Mouse (Mus musculus) liver, embryonic 11.5 days (tissue): ENCODE measurements around the gene Hist2h2aa2. TPM values are rescaled to one million over a fixed set of nuclear protein-coding genes. Genes with fewer than 3 reads are reported as not detected.

Experiments
- ATAC-seq: fragments of 200-750 bp; cut with Nextera tagmentation; replicated peaks from 2 replicates; pipeline ENCODE4 v1.8.0; 2017; ENCODE audit warnings: moderate number of reproducible peaks, mild to moderate bottlenecking, moderate TSS enrichment, moderate library complexity; ENCODE audit not compliant: low FRiP score
- DNase-seq: peaks from one replicate; pipeline ENCODE4 v3.0.0-alpha.2; 2017; ENCODE audit warnings: low spot score
- H3K27ac ChIP-seq: fragments of 300-500 bp; sonication (generic); 2 replicates; pipeline ENCODE4 v1.5.1; 2014; ENCODE audit warnings: mild to moderate bottlenecking, low read depth, low read length, control low read depth
- H3K27me3 ChIP-seq: fragments of 300-500 bp; sonication (generic); replicated peaks from 2 replicates; pipeline ENCODE4 v1.6.1; 2014; ENCODE audit warnings: low read length, mixed read lengths; ENCODE audit not compliant: control insufficient read depth, insufficient read depth
- H3K36me3 ChIP-seq: fragments of 300-500 bp; sonication (generic); 2 replicates; pipeline ENCODE4 v1.6.1; 2014; ENCODE audit warnings: mild to moderate bottlenecking, low read length, moderate library complexity, mixed read lengths; ENCODE audit not compliant: control insufficient read depth, insufficient read depth
- H3K4me1 ChIP-seq: fragments of 300-500 bp; sonication (generic); replicated peaks from 2 replicates; pipeline ENCODE4 v1.6.1; 2014; ENCODE audit warnings: low read length, mixed read lengths; ENCODE audit not compliant: control insufficient read depth, insufficient read depth
- H3K4me2 ChIP-seq: fragments of 300-500 bp; sonication (generic); 2 replicates; pipeline ENCODE4 v1.6.1; 2014; ENCODE audit warnings: mild to moderate bottlenecking, control low read depth, moderate library complexity
- H3K4me3 ChIP-seq: fragments of 300-500 bp; sonication (generic); 2 replicates; pipeline ENCODE4 v1.5.1; 2014; ENCODE audit warnings: low read depth, low read length, control low read depth
- H3K9ac ChIP-seq: fragments of 300-500 bp; sonication (generic); 2 replicates; pipeline ENCODE4 v1.6.1; 2014; ENCODE audit warnings: low read depth, low read length, control low read depth
- H3K9me3 ChIP-seq: fragments of 300-500 bp; sonication (generic); 2 replicates; pipeline ENCODE4 v1.6.1; 2016; ENCODE audit warnings: low read length, inconsistent platforms, mixed read lengths; ENCODE audit not compliant: control insufficient read depth
- WGBS: fragments of 180-500 bp; shearing (Covaris S2); extraction: QIAGEN DNeasy Blood & Tissue Kit; methylation state at CpG from one replicate; pipeline ENCODE4 v1.1.7; 2014; 5-methylcytosine and 5-hydroxymethylcytosine counted together
- polyA plus RNA-seq: library from polyadenylated mRNA; unstranded; fragments of >200 nt; fragmentation: Nextera tagmentation; extraction: Ambion mirVana; gene quantifications from 2 replicates; pipeline ENCODE4 v1.2.1, GENCODE M21; 2014

Gene Hist2h2aa2
- polyA plus RNA-seq, 1 experiment from 2014 or later, result 34.5 TPM

DNA sequence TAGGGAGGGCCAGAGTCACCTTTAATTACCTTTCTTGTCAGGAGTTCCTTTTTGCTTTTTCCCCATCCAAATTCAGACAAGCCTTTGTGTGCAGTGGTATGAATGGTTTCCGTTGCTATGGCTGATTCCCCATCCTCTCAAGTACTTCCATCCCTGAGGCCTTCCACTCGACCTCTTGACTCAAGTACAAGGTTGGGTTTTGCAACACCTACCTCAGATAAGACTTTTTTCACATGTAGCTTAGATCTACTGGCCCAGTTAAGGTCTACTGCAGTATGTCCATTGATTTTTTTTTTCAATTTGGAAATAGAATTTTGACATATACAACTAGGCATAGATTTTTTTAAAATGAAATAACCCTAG is 8.3 kb downstream of the Hist2h2aa2 start:
- Histone ChIP-seq H3K27ac (no peak overlapping the region), H3K4me1 (no peaks in the 10 kb centered on the region), H3K4me2 (no peak overlapping the region), H3K27me3 (no peaks in the 10 kb centered on the region), H3K4me3 (no peak overlapping the region), H3K9ac (no peak overlapping the region), H3K36me3 (no peaks in the 10 kb centered on the region), H3K9me3 (no peaks in the 10 kb centered on the region)
- ATAC-seq (no peak), DNase-seq (no peak)
- 62% methylated on average over 2 of the region's 2 CpGs for WGBS

DNA sequence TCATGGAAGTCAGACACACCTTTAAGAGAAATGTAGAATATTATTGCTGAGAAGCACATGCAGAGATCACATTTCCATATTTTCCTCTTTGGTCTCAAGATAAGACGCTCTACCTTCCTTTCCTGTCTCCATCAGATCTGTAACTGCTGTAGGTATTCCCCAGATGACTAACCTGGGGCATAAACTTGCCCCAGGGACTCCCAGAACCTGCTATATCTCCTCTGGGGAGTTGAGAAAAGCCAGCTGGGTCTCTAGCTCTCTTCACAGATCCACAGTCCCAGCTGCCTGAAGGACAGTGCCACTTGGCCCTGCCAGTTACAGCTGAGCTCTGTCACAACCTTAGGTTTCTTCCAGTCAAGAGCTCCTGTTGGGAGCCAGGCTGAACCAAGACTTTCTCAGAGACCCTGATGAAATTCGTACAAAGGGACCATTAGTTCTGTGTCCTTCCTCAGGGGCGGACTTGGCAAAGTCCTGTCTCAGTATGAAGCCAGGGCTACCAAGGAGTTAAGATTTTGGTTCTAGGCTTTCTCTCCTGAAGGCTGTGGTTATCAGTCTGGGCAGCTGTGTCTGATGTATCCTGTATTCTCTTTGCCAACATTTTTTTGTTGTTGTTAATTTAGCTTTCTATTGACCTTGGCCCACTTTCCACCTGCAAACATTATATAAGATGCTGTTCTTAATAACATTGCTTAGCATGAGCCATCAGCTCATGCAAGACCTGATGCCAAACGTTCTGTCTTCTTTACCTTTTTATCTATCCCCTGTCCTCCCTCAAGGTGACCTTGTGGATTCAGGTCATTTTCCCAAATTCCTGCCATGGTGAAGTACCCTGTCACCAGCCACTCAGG is 8.9 kb downstream of the Hist2h2aa2 start:
- Histone ChIP-seq H3K4me3 (no peak overlapping the region), H3K9ac (no peak overlapping the region), H3K9me3 (no peaks in the 10 kb centered on the region), H3K27ac (no peak overlapping the region), H3K4me2 (no peak overlapping the region), H3K27me3 (no peaks in the 10 kb centered on the region), H3K36me3 (no peaks in the 10 kb centered on the region), H3K4me1 (peaks cover under 1% of the 10 kb centered on the region; the same call in 1 of the 2 replicates)
- DNase-seq, result no peak
- ATAC-seq, result no peak
- WGBS, result 75% methylated on average over 4 of the region's 4 CpGs

DNA sequence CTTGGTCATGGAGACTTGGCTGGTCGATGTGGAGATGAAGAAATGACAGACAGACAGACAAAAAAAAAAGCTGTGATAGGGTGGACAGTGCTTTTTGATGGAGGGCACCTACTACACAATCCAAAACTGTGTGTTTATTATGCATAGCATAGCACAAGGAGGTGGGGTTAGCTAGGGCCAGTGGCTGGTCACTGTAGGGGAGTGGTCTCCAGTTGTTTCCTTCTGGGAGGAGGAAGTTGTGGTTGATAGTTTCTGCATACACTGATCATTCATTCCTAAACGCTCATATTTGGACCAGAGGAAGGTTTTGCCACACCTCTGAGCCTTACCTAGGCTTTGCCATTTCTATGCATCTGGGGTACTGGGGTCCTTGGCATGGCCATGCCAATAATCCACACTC is 9.7 kb downstream of the Hist2h2aa2 start:
- H3K36me3 ChIP-seq, result no peaks in the 10 kb centered on the region
- ATAC-seq (no peak), DNase-seq (no peak)
- no peak overlapping the region for H3K27ac ChIP-seq
- H3K27me3 ChIP-seq, result no peaks in the 10 kb centered on the region
- H3K4me1 ChIP-seq, result peaks cover 8% of the 10 kb centered on the region
- 52% methylated on average over 2 of the region's 2 CpGs for WGBS
- no peaks in the 10 kb centered on the region for H3K9me3 ChIP-seq
- no peak overlapping the region for H3K9ac ChIP-seq
- no peak overlapping the region for H3K4me3 ChIP-seq
- no peak overlapping the region for H3K4me2 ChIP-seq

DNA sequence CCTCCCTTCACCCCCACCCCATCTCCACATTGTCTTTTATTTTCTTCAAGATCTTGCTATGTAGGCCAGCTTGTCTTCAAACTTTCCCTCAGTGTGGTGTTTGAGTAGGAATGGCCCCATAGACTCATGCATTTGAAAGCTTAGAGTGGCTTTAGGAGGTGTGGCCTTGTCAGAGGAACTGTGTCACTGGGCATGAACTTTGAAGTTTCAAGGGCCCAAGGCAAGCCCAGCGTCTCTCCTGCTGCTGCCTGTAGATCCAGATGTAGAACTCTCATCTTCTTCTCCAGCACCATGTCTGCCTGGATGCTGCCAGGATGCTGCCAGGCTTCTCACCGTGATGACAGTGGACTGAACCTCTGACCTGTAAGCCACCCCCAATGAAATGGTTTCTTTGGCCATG is 11.2 kb downstream of the Hist2h2aa2 start:
- Histone ChIP-seq H3K4me2 (no peak overlapping the region), H3K9me3 (no peaks in the 10 kb centered on the region), H3K4me3 (no peak overlapping the region), H3K36me3 (no peaks in the 10 kb centered on the region), H3K27ac (no peak overlapping the region), H3K4me1 (peaks cover 13% of the 10 kb centered on the region), H3K9ac (no peak overlapping the region), H3K27me3 (no peaks in the 10 kb centered on the region)
- no peak for ATAC-seq
- no peak for DNase-seq
- 76% methylated on average over 2 of the region's 2 CpGs for WGBS

DNA sequence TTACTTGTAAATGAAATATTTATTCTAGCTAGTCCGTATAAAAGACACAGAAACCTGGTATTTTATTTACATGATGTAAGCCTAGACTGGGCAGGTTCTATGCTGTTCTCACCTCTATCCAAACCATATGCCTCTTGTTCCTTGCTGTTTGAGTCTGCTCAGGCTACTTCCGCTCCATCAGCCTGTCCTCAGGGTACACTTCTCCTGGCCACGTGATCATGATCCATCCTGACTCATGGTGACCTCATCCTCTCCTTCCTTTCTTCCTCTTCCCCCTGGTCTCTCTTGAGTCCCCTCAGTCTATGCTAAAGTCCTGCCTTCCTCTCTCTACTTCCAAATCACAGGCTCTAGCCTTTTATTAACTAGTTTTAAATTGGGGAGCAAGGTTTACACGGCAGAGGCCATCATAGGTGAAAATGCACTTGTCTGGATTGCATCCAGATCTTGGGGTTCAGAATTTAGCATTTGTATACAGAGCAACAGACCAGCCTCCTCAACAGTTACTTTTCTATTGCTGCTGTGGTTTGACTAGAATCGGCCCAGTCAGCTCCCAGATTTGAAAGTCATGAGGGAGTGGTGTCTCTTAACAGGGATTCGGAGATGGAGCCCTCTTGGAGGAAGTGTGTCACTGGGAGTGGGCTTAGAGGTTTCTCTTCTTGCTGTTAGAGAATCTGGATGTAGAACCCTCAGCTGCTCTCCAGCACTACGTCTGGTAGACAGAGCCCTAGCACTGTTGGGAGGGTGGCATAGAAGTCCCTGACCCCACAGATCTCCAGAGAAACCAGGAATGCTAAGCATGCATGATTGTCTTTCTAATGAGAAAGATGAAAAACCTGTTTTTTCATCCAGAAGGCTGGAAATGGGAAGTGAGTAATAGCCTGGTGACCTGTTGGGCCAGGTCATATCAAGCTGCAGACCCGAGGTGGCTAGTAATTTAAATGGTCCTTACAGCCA is 13.1 kb downstream of the Hist2h2aa2 start:
- Histone ChIP-seq H3K36me3 (no peaks in the 10 kb centered on the region), H3K4me2 (no peak overlapping the region), H3K9ac (no peak overlapping the region), H3K4me3 (no peak overlapping the region), H3K27ac (no peak overlapping the region), H3K27me3 (no peaks in the 10 kb centered on the region), H3K9me3 (no peaks in the 10 kb centered on the region), H3K4me1 (peaks cover 26% of the 10 kb centered on the region)
- DNase-seq, result no peak
- ATAC-seq, result no peak; the same call in 1 of the 2 replicates
- WGBS, result 59% methylated on average over 8 of the region's 8 CpGs

DNA sequence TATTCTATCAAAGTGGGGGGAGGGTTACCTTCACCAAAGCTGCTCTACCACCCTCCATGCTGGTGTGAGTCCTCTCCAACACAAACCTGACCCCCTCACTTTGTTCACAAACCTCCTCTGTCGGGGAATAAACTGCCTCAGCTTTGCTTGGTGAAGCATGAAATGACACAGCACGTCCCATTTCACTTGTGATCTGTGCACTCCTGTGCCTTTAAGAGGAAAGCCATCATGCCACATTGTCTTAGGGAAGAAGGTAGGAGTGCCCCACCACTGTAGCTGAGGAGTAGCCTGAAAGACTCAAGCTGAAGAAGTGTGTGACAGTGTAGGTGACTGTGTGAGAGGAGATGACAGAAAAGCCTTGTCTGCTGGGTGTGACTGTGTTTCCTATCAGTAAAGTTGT is 14.7 kb downstream of the Hist2h2aa2 start:
- H3K4me3 ChIP-seq, result no peak overlapping the region

DNA sequence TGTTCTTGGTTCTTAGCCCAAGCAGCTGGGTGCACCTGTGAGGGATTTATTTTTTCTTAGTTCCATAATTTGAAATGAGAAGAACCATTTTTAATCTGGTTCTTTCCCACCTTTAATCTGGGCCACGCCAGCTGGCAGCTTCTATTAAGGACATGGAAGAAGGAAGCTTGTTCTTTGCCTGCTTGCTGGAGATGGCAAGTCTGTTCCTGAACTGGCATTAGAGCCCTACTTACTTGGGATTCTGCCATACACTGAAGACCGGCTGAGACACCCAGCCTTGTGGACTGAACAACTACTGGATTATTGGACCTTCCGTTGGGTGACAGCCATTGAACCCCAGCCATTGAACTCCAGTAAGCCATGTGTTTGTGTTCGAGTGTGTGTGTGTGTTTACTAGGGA is 17.3 kb downstream of the Hist2h2aa2 start:
- Histone ChIP-seq H3K4me1 (peaks cover 33% of the 10 kb centered on the region), H3K9me3 (no peaks in the 10 kb centered on the region), H3K27me3 (no peaks in the 10 kb centered on the region), H3K4me2 (peak overlapping the region; percentile 92), H3K27ac (peak overlapping the region; percentile 100; the same call in 1 of the 2 replicates), H3K4me3 (peak overlapping the region; percentile 61), H3K9ac (peak overlapping the region; percentile 86), H3K36me3 (no peaks in the 10 kb centered on the region)
- ATAC-seq, result no peak
- 88% methylated on average over 4 of the region's 4 CpGs for WGBS
- no peak for DNase-seq

More for the DNA sequence above, 14.7 kb downstream of the Hist2h2aa2 start:
- 43% methylated on average over 2 of the region's 2 CpGs for WGBS
- Histone ChIP-seq H3K36me3 (no peaks in the 10 kb centered on the region), H3K9ac (peak overlapping the region; percentile 21; the same call in 1 of the 2 replicates), H3K27ac (peak overlapping the region; percentile 4; the same call in 1 of the 2 replicates), H3K27me3 (no peaks in the 10 kb centered on the region), H3K4me1 (peaks cover 26% of the 10 kb centered on the region), H3K9me3 (no peaks in the 10 kb centered on the region), H3K4me2 (peak overlapping the region; percentile 43)
- no peak for DNase-seq
- ATAC-seq, result no peak

DNA sequence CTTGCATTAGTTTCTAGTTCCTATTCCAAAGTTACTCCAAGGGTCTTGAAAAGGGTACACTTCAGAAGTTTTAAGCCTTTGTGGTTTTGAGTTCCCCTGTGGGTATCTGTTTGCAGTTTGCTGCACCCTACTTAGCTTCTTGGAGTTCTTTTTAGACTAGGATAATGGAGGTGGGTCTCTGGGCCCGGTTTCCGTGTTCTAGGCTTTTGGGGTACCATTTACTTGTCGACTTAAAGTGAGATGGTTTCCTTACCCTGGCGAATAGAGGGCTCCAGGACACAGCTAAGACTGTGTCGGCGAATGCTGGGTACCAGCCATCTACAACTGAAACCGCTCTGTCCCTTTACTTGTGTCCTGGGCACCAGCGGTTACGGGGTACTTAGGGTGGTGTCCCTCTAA is 18.4 kb downstream of the Hist2h2aa2 start:
- Histone ChIP-seq H3K9me3 (no peaks in the 10 kb centered on the region), H3K36me3 (no peaks in the 10 kb centered on the region), H3K9ac (peak overlapping the region; percentile 86), H3K4me3 (peak overlapping the region; percentile 61), H3K27me3 (no peaks in the 10 kb centered on the region), H3K27ac (peak overlapping the region; percentile 100), H3K4me1 (peaks cover 33% of the 10 kb centered on the region), H3K4me2 (peak overlapping the region; percentile 92)
- no peak for ATAC-seq
- DNase-seq, result peak; percentile 52
- 29% methylated on average over 9 of the region's 9 CpGs for WGBS
